Mouse (Mus musculus) CH12.LX (cell line): ENCODE data around the gene Usp13. TPM values are rescaled to one million over a fixed set of nuclear protein-coding genes. Genes with fewer than 3 reads are reported as not detected.

Source experiments
- DNase-seq: peaks from one replicate; pipeline ENCODE4 v3.0.0-alpha.2; 2013; ENCODE audit errors: extremely low read depth
- H3K27ac ChIP-seq: 2 replicates; pipeline ENCODE4 v1.5.1; 2012; ENCODE audit warnings: low read depth, mild to moderate bottlenecking, control low read depth, moderate library complexity; ENCODE audit not compliant: insufficient read depth
- H3K27me3 ChIP-seq: replicated peaks from 2 replicates; pipeline ENCODE3; 2012; ENCODE audit warnings: inconsistent platforms
- H3K36me3 ChIP-seq, 2 experiments: replicated peaks in 1 of 2; 2 replicates each; pipeline versions ENCODE3 to v1.6.1; 2012; ENCODE audit warnings: inconsistent platforms in 1 of 2, low read length in 1 of 2, mild to moderate bottlenecking in 1 of 2, mixed read lengths in 1 of 2, moderate library complexity in 1 of 2; ENCODE audit not compliant: control insufficient read depth in 1 of 2, insufficient read depth in 1 of 2
- H3K4me1 ChIP-seq, 2 experiments: 2 replicates each; pipeline ENCODE4 v1.6.1; 2012; ENCODE audit warnings: inconsistent platforms in 1 of 2, moderate library complexity in 1 of 2; ENCODE audit not compliant: insufficient read depth in 2 of 2, control insufficient read depth in 1 of 2
- H3K4me2 ChIP-seq: 2 replicates; pipeline ENCODE4 v1.6.1; 2012; ENCODE audit warnings: low read depth, mild to moderate bottlenecking, control low read depth; ENCODE audit not compliant: poor library complexity, insufficient read depth, severe bottlenecking
- H3K4me3 ChIP-seq, 3 experiments: fragments of 150-350 bp in 1 of 3; sonication (generic) in 1 of 3; replicated peaks in 1 of 3; 2 replicates each; pipeline versions ENCODE3 to v1.5.1; 2011 to 2012; ENCODE audit warnings: low read depth in 2 of 3, low read length in 2 of 3, mild to moderate bottlenecking in 2 of 3, moderate library complexity in 2 of 3, control low read depth in 1 of 3, improper control_type of control experiment in 1 of 3, inconsistent platforms in 1 of 3, mixed read lengths in 1 of 3; ENCODE audit not compliant: poor library complexity in 1 of 3
- H3K79me2 ChIP-seq: replicated peaks from 2 replicates; pipeline ENCODE4 v1.6.1; 2012; ENCODE audit warnings: mild to moderate bottlenecking, moderate library complexity; ENCODE audit not compliant: control insufficient read depth, poor library complexity, insufficient read depth, severe bottlenecking; ENCODE audit errors: extremely low read depth
- H3K9ac ChIP-seq: 2 replicates; pipeline ENCODE4 v1.6.1; 2012; ENCODE audit warnings: low read depth, mild to moderate bottlenecking, control low read depth, moderate library complexity; ENCODE audit not compliant: insufficient read depth
- H3K9me3 ChIP-seq: replicated peaks from 2 replicates; pipeline ENCODE3; 2012; ENCODE audit warnings: low read length, inconsistent platforms, mixed read lengths
- BHLHE40 ChIP-seq: IDR thresholded peaks from 2 replicates; pipeline ENCODE4 v1.6.1; 2011; ENCODE audit warnings: mild to moderate bottlenecking, low read depth, low read length, improper control_type of control experiment
- CHD2 ChIP-seq: IDR thresholded peaks from 2 replicates; pipeline ENCODE4 v1.6.1; 2011; ENCODE audit warnings: low read length, improper control_type of control experiment
- CTCF ChIP-seq, 2 experiments: IDR thresholded peaks in 1 of 2; conservative IDR thresholded peaks in 1 of 2; 2 replicates each; pipeline ENCODE4 v1.5.1; 2011 to 2012; ENCODE audit warnings: low read depth in 2 of 2, low read length in 2 of 2, improper control_type of control experiment in 1 of 2, inconsistent platforms in 1 of 2, mild to moderate bottlenecking in 1 of 2, moderate library complexity in 1 of 2
- E2F4 ChIP-seq: IDR thresholded peaks from 2 replicates; pipeline ENCODE4 v1.6.1; 2011; ENCODE audit warnings: low read depth, low read length, improper control_type of control experiment; ENCODE audit not compliant: insufficient replicate concordance
- ELF1 ChIP-seq: IDR thresholded peaks from 2 replicates; pipeline ENCODE4 v1.6.1; 2014; ENCODE audit warnings: low read depth, mild to moderate bottlenecking, inconsistent platforms, low read length, improper control_type of control experiment
- IRF4 ChIP-seq: IDR thresholded peaks from 2 replicates; pipeline ENCODE4 v1.6.1; 2014; ENCODE audit warnings: low read depth, mild to moderate bottlenecking, inconsistent platforms, low read length, improper control_type of control experiment
- JUN ChIP-seq: IDR thresholded peaks from 2 replicates; pipeline ENCODE4 v1.6.1; 2011; ENCODE audit warnings: low read depth, mild to moderate bottlenecking, low read length, improper control_type of control experiment, moderate library complexity; ENCODE audit not compliant: insufficient read depth
- JUND ChIP-seq: conservative IDR thresholded peaks from 2 replicates; pipeline ENCODE4 v1.6.1; 2011; ENCODE audit warnings: low read depth, low read length, improper control_type of control experiment
- KAT2A ChIP-seq: IDR thresholded peaks from 2 replicates; pipeline ENCODE4 v1.6.1; 2012; ENCODE audit warnings: low read length, improper control_type of control experiment, inconsistent platforms; ENCODE audit not compliant: insufficient replicate concordance
- MAFK ChIP-seq: IDR thresholded peaks from 2 replicates; pipeline ENCODE4 v1.6.1; 2011; ENCODE audit warnings: low read length, improper control_type of control experiment; ENCODE audit not compliant: insufficient replicate concordance
- MAX ChIP-seq: IDR thresholded peaks from 2 replicates; pipeline ENCODE4 v1.6.1; 2011; ENCODE audit warnings: low read length, improper control_type of control experiment
- MEF2A ChIP-seq: IDR thresholded peaks from 2 replicates; pipeline ENCODE4 v1.6.1; 2014; ENCODE audit warnings: low read depth, mild to moderate bottlenecking, inconsistent platforms, low read length, improper control_type of control experiment, borderline replicate concordance
- MXI1 ChIP-seq: IDR thresholded peaks from 2 replicates; pipeline ENCODE4 v1.6.1; 2011; ENCODE audit warnings: mild to moderate bottlenecking, low read depth, low read length, improper control_type of control experiment
- MYC ChIP-seq: IDR thresholded peaks from 2 replicates; pipeline ENCODE4 v1.6.1; 2011; ENCODE audit warnings: low read depth, mild to moderate bottlenecking, improper control_type of control experiment, low read length
- PAX5 ChIP-seq: IDR thresholded peaks from 2 replicates; pipeline ENCODE4 v1.6.1; 2012; ENCODE audit warnings: low read length, inconsistent platforms, mixed read lengths
- POLR2AphosphoS2 ChIP-seq: IDR thresholded peaks from 2 replicates; pipeline ENCODE4 v1.6.1; 2011; ENCODE audit warnings: low read depth, low read length, improper control_type of control experiment
- RAD21 ChIP-seq: IDR thresholded peaks from 2 replicates; pipeline ENCODE4 v1.6.1; 2011; ENCODE audit warnings: low read depth, mild to moderate bottlenecking, low read length, improper control_type of control experiment, moderate library complexity
- RCOR1 ChIP-seq: conservative IDR thresholded peaks from 2 replicates; pipeline ENCODE4 v1.6.1; 2012; ENCODE audit warnings: low read depth, mild to moderate bottlenecking, inconsistent platforms, low read length, improper control_type of control experiment
- SIN3A ChIP-seq: IDR thresholded peaks from 2 replicates; pipeline ENCODE4 v1.6.1; 2012; ENCODE audit warnings: low read length, improper control_type of control experiment, inconsistent platforms
- SMC3 ChIP-seq: IDR thresholded peaks from 2 replicates; pipeline ENCODE4 v1.6.1; 2011; ENCODE audit warnings: low read depth, low read length, improper control_type of control experiment
- TBP ChIP-seq: conservative IDR thresholded peaks from 2 replicates; pipeline ENCODE4 v1.6.1; 2011; ENCODE audit warnings: low read depth, low read length, improper control_type of control experiment
- TCF12 ChIP-seq: IDR thresholded peaks from 2 replicates; pipeline ENCODE4 v1.6.1; 2014; ENCODE audit warnings: low read depth, mild to moderate bottlenecking, inconsistent platforms, low read length, improper control_type of control experiment
- UBTF ChIP-seq: IDR thresholded peaks from 2 replicates; pipeline ENCODE4 v1.6.1; 2012; ENCODE audit warnings: low read depth, mild to moderate bottlenecking, inconsistent platforms, low read length, improper control_type of control experiment, moderate library complexity
- USF1 ChIP-seq: IDR thresholded peaks from 2 replicates; pipeline ENCODE4 v1.6.1; 2014; ENCODE audit warnings: low read depth, mild to moderate bottlenecking, inconsistent platforms, low read length, improper control_type of control experiment
- ZC3H11A ChIP-seq: IDR thresholded peaks from 2 replicates; pipeline ENCODE4 v1.6.1; 2012; ENCODE audit warnings: low read depth, mild to moderate bottlenecking, inconsistent platforms, low read length, improper control_type of control experiment
- ZKSCAN1 ChIP-seq: IDR thresholded peaks from 2 replicates; pipeline ENCODE4 v1.6.1; 2012; ENCODE audit warnings: low read depth, inconsistent platforms, low read length, improper control_type of control experiment, borderline replicate concordance
- ZMIZ1 ChIP-seq: IDR thresholded peaks from 2 replicates; pipeline ENCODE4 v1.6.1; 2012; ENCODE audit warnings: low read depth, mild to moderate bottlenecking, inconsistent platforms, low read length, improper control_type of control experiment
- ZNF384 ChIP-seq: IDR thresholded peaks from 2 replicates; pipeline ENCODE4 v1.6.1; 2012; ENCODE audit warnings: low read depth, low read length, improper control_type of control experiment, inconsistent platforms
- dilution Hi-C: fragments of 300-500 bp; cut with MboI; formaldehyde crosslinking; loops from 2 replicates; pipeline ENCODE4 v1.14.3; 2020; ENCODE audit warnings: low sequenced_read_pairs; ENCODE audit not compliant: extremely low pct_unique_long_range_greater_than_20kb, extremely low pct_ligation_motif_present
- in situ Hi-C: fragments of 300-500 bp; cut with MboI; formaldehyde crosslinking; loops from 3 replicates; pipeline ENCODE4 v1.14.3; 2019; ENCODE audit warnings: low sequenced_read_pairs, low pct_ligation_motif_present, low pct_unique_long_range_greater_than_20kb, mixed read lengths
- polyA plus RNA-seq: library from polyadenylated mRNA; unstranded; fragments of >175 nt; gene quantifications from 2 replicates; pipeline ENCODE4 v1.2.1, GENCODE M21; 2012; ENCODE audit warnings: low read depth; ENCODE audit not compliant: insufficient read length
- total RNA-seq, 2 experiments: library from RNA; depleted of rRNA; stranded (reverse); fragments of 300-350 nt in 1 of 2; fragments of >200 nt in 1 of 2; gene quantifications; 2 replicates each; pipeline ENCODE4 v1.2.3; 2012 to 2014

The Usp13 gene
- total and polyA plus RNA-seq, 3 experiments, result not detected

DNA sequence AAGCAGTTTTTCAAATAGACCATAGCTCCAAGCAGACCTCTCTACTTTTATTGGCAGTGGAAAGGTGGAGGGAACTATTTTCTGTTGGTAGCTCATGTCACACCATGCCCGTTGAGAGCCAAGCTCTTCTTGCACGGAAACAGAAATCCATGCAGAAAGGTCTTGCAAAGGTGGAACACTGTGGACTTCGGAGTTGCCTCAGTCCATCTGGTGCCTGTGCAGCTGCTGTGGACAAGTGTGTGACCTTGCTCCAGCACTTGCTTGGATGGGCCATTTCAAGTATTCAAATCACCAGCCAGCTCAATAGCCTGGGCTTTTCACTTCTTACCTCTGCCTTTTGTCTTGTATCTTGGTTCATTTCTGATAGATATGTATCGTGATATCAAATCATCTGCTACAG, 72.8 kb downstream of the Usp13 start:
- in situ Hi-C loops, result no loop called here
- no peaks in the 10 kb centered on the region for H3K79me2 ChIP-seq
- dilution Hi-C loops, result no loop called here

GRCm38 (mm10) chr3:32903462-32903861, 86.1 kb downstream of the Usp13 start:
- no peaks in the 10 kb centered on the region for H3K36me3 ChIP-seq
- no peak overlapping the region for H3K4me3 ChIP-seq
- no peak for DNase-seq
- no peaks in the 10 kb centered on the region for H3K79me2 ChIP-seq
- no peak overlapping the region for H3K27ac ChIP-seq
- H3K27me3 ChIP-seq, result no peaks in the 10 kb centered on the region
- in situ Hi-C loops (no loop called here), dilution Hi-C loops (no loop called here)
- H3K9me3 ChIP-seq, result no peaks in the 10 kb centered on the region
- no peak overlapping the region for H3K4me2 ChIP-seq
- no peak overlapping the region for H3K9ac ChIP-seq
- TF ChIP-seq MYC (no peak), ELF1 (no peak), CHD2 (no peak), MXI1 (no peak), BHLHE40 (no peak), MAFK (no peak), SMC3 (no peak), JUN (no peak), SIN3A (no peak), ZC3H11A (no peak), PAX5 (no peak), RCOR1 (no peak), USF1 (no peak), ZNF384 (no peak), IRF4 (no peak), JUND (no peak), TBP (no peak), MEF2A (no peak), E2F4 (no peak)
- H3K4me1 ChIP-seq, result no peaks in the 10 kb centered on the region

More for the DNA sequence above, 72.8 kb downstream of the Usp13 start:
- no peak for DNase-seq
- Histone ChIP-seq H3K9me3 (no peaks in the 10 kb centered on the region), H3K27me3 (no peaks in the 10 kb centered on the region), H3K36me3 (no peaks in the 10 kb centered on the region), H3K4me2 (no peak overlapping the region), H3K4me1 (no peaks in the 10 kb centered on the region), H3K27ac (no peak overlapping the region), H3K9ac (no peak overlapping the region), H3K4me3 (no peak overlapping the region)
- no peak for TF ChIP-seq RCOR1
- no peak for TF ChIP-seq IRF4
- no peak for TF ChIP-seq TCF12
- no peak for TF ChIP-seq E2F4
- TF ChIP-seq JUN, result no peak
- TF ChIP-seq POLR2AphosphoS2, result no peak
- no peak for TF ChIP-seq CTCF (conservative IDR thresholded peaks at IDR 0.05 in 1 of 2, IDR thresholded peaks at IDR 0.05 in 1 of 2; ENCODE audit: low read depth in 2 of 2, low read length in 2 of 2)
- no peak for TF ChIP-seq SIN3A
- no peak for TF ChIP-seq BHLHE40
- TF ChIP-seq ZKSCAN1, result no peak
- no peak for TF ChIP-seq MAX
- no peak for TF ChIP-seq UBTF
- TF ChIP-seq ELF1, result no peak
- TF ChIP-seq ZMIZ1, result no peak
- no peak for TF ChIP-seq KAT2A
- no peak for TF ChIP-seq RAD21
- TF ChIP-seq SMC3, result no peak
- TF ChIP-seq ZC3H11A, result no peak
- no peak for TF ChIP-seq TBP
- no peak for TF ChIP-seq MEF2A
